Mouse (Mus musculus) MEL (cell line): ENCODE data around the gene Fgfr2.
A peak's percentile ranks its signal among the peaks of the same experiment; 100 is the strongest.

Experiments
- CTCF ChIP-seq, 3 experiments: IDR thresholded peaks in 2 of 3; conservative IDR thresholded peaks in 1 of 3; 2 replicates each; pipeline ENCODE4 v1.5.1; 2011 to 2012; ENCODE audit warnings: low read length in 3 of 3, low read depth in 2 of 3, mild to moderate bottlenecking in 2 of 3, improper control_type of control experiment in 1 of 3, inconsistent platforms in 1 of 3, mixed read lengths in 1 of 3, moderate library complexity in 1 of 3; ENCODE audit not compliant: control insufficient read depth in 1 of 3, insufficient read depth in 1 of 3, poor library complexity in 1 of 3, severe bottlenecking in 1 of 3
- E2F4 ChIP-seq: IDR thresholded peaks from 2 replicates; pipeline ENCODE4 v1.6.1; 2011; ENCODE audit warnings: low read depth, low read length, improper control_type of control experiment, borderline replicate concordance
- EP300 ChIP-seq, 2 experiments: IDR thresholded peaks; 2 replicates each; pipeline ENCODE4 v1.6.1; 2011; ENCODE audit warnings: improper control_type of control experiment in 2 of 2, low read length in 2 of 2, low read depth in 1 of 2, mild to moderate bottlenecking in 1 of 2
- GABPA ChIP-seq: IDR thresholded peaks from 2 replicates; pipeline ENCODE4 v1.6.1; 2012; ENCODE audit warnings: low read depth, mild to moderate bottlenecking, inconsistent platforms, low read length, improper control_type of control experiment, moderate library complexity
- GATA1 ChIP-seq: IDR thresholded peaks from 2 replicates; pipeline ENCODE4 v1.6.1; 2011; ENCODE audit warnings: low read depth, low read length, improper control_type of control experiment
- MAX ChIP-seq: IDR thresholded peaks from 2 replicates; pipeline ENCODE4 v1.6.1; 2011; ENCODE audit warnings: low read length, improper control_type of control experiment
- MYB ChIP-seq: IDR thresholded peaks from 2 replicates; pipeline ENCODE4 v1.6.1; 2011; ENCODE audit warnings: mild to moderate bottlenecking, low read depth, low read length, improper control_type of control experiment
- NELFE ChIP-seq: IDR thresholded peaks from 2 replicates; pipeline ENCODE4 v1.6.1; 2011; ENCODE audit warnings: low read depth, low read length, improper control_type of control experiment
- POLR2A ChIP-seq, 2 experiments: IDR thresholded peaks; 2 replicates each; pipeline ENCODE4 v1.6.1; 2011 to 2012; ENCODE audit warnings: low read length in 2 of 2, mild to moderate bottlenecking in 2 of 2, control low read depth in 1 of 2, improper control_type of control experiment in 1 of 2, low read depth in 1 of 2, moderate library complexity in 1 of 2; ENCODE audit not compliant: control insufficient read depth in 1 of 2, insufficient read depth in 1 of 2, poor library complexity in 1 of 2
- TBP ChIP-seq: IDR thresholded peaks from 2 replicates; pipeline ENCODE4 v1.8.0; 2011; ENCODE audit warnings: low read depth, low read length, improper control_type of control experiment

DNA sequence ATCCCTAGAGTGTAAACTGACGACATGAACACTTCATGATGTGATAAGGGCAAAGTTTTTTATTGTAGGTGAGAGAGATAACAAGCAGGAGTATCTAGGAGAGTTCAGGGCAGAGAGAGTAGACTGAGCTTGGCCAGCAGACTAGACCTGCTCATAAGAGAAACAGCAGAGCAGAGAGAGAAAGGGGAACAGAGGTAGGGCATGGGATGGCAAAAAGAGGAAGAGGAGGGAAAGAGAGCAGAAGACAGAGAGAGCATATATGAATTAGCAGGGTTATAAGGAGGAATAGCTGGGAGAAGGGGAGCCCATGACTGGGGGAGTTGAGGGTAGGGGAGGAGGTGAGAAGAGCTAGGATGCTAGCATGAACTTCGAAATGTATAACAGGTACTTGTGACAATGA, 1791.5 kb downstream of the Fgfr2 start:
- TF ChIP-seq TBP, result no peak
- TF ChIP-seq MYB, result no peak
- TF ChIP-seq NELFE, result no peak
- no peak for TF ChIP-seq CTCF (IDR thresholded peaks at IDR 0.05 in 2 of 3, conservative IDR thresholded peaks at IDR 0.05 in 1 of 3; ENCODE audit: control insufficient read depth in 1 of 3, insufficient read depth in 1 of 3, low read depth in 2 of 3, low read length in 3 of 3, poor library complexity in 1 of 3, severe bottlenecking in 1 of 3)
- TF ChIP-seq POLR2A (IDR thresholded peaks at IDR 0.05; ENCODE audit: control insufficient read depth in 1 of 2, insufficient read depth in 1 of 2, low read depth in 1 of 2, low read length in 2 of 2, poor library complexity in 1 of 2), result no peak
- TF ChIP-seq MAX, result no peak
- TF ChIP-seq GATA1, result 0 out of 2 replicates have a peak, but pooled peaks have one; percentile 10
- TF ChIP-seq EP300 (IDR thresholded peaks at IDR 0.05; ENCODE audit: low read depth in 1 of 2, low read length in 2 of 2), result no peak
- no peak for TF ChIP-seq GABPA
- no peak for TF ChIP-seq E2F4
